Mouse (Mus musculus) lung, postnatal 4 days (tissue): ENCODE measurements around the gene Gmpr2.

Experiments used
- DNase-seq, 2 experiments: peaks; one replicate each; pipeline ENCODE4 v3.0.0; 2021

Gene Gmpr2

GRCm38 (mm10) chr14:55726261-55726660 is 54.5 kb downstream of the Gmpr2 start:
- DNase-seq = no peak

GRCm38 (mm10) chr14:55727889-55728685 is 56.3 kb downstream of the Gmpr2 start:
- DNase-seq = no peak
